Mouse (Mus musculus): ENCODE data around the gene Itga6. TPM values are rescaled to one million over a fixed set of nuclear protein-coding genes. Genes with fewer than 3 reads are reported as not detected.

Itga6 gene
- polyA plus RNA-seq, 1 experiment from 2014 or later, result 95.8 TPM

GRCm38 (mm10) chr2:71802131-71802530 lies 56.7 kb downstream of the Itga6 start:
- Histone ChIP-seq H3K9ac (ENCODE audit: low read depth, low read length) (no peak overlapping the region), H3K27me3 (ENCODE audit: control insufficient read depth, insufficient read depth, low read length) (no peaks in the 10 kb centered on the region), H3K27ac (ENCODE audit: low read depth, low read length) (no peak overlapping the region), H3K4me3 (ENCODE audit: low read length) (no peak overlapping the region), H3K4me2 (replicated peaks; ENCODE audit: low read depth, low read length) (no peak overlapping the region), H3K36me3 (ENCODE audit: control insufficient read depth, insufficient read depth, low read length) (no peaks in the 10 kb centered on the region), H3K4me1 (ENCODE audit: control insufficient read depth, insufficient read depth, low read length) (peaks cover 10% of the 10 kb centered on the region), H3K9me3 (ENCODE audit: control insufficient read depth, low read length) (no peaks in the 10 kb centered on the region)
- no peak for ATAC-seq (ENCODE audit: low FRiP score, low TSS enrichment)
- 61% methylated on average over 4 of the region's 4 CpGs for WGBS

DNA sequence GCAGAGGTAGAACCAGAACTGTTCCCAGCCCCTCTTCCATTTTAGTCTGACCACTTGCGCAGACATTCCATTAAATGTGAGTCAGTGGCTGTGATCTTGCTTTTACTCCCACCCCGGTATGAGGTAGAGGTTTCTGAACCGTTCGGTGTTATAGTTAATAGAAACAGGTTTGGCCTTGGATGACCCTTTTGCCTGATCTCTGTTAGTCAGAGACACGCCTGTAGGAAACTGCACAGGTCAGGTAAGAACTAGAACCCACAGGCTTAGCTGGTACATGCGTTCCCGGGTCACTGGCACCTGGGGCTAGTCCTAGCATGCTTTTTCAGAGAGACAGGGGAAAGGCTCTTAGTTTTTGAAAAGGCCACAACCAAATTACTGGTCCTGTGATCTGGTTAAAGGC lies 59.7 kb downstream of the Itga6 start:
- 81% methylated on average over 7 of the region's 7 CpGs for WGBS
- no peak overlapping the region for H3K27ac ChIP-seq (ENCODE audit: low read depth, low read length)
- ATAC-seq (ENCODE audit: low FRiP score, low TSS enrichment), result no peak
- H3K9me3 ChIP-seq (ENCODE audit: control insufficient read depth, low read length), result no peaks in the 10 kb centered on the region
- H3K36me3 ChIP-seq (ENCODE audit: control insufficient read depth, insufficient read depth, low read length), result no peaks in the 10 kb centered on the region
- no peaks in the 10 kb centered on the region for H3K27me3 ChIP-seq (ENCODE audit: control insufficient read depth, insufficient read depth, low read length)
- no peak overlapping the region for H3K4me2 ChIP-seq (replicated peaks; ENCODE audit: low read depth, low read length)
- no peak overlapping the region for H3K4me3 ChIP-seq (ENCODE audit: low read length)
- H3K4me1 ChIP-seq (ENCODE audit: control insufficient read depth, insufficient read depth, low read length), result peaks cover 6% of the 10 kb centered on the region; the same call in 1 of the 2 replicates
- no peak overlapping the region for H3K9ac ChIP-seq (ENCODE audit: low read depth, low read length)

DNA sequence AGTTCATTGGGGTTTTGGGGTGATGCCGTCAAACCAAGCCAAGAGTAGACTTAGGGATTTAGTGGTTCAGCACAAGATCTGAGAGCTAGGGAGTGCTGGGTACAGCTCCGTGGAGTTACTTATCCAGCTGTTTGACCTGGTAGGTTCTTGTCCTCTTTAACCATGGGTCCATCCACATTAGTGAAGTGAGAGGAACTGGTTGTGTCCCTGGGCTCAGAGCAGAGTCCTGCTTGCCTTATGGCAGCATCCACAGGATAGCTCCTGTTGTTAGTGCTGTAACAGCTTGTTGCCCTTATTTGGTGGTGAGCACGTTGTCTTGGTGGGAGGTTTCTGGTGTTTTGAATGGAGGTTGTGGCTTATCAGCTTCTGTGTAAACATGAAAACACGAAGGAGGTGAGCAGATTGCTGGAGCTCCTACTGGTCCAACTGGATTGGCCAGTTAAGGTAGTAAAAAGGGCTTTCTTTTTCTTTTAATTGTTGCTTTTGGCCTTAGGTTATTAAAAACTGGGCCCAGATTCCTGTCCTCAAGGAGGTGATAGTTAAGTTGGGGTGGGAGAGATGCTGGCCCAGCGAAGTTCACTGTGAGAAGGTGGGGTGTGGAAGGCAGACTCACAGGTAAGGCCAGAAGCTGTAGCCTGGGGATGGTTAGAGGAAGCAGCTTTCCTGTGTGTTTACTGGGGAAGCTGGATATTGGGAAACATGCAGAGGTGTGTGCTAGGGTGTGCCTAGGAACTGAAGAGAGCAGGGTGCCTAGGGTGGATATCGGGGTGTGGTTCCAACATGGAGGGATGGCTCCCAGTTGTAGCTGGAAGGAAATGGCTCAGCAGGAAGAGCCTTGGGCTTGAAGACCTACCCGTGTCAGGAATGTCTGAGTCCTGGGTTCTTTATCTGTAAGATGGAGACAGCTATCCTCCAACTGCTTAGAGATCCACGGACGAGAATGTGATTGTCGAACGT lies 60.5 kb downstream of the Itga6 start:
- Histone ChIP-seq H3K9me3 (ENCODE audit: control insufficient read depth, low read length) (no peaks in the 10 kb centered on the region), H3K36me3 (ENCODE audit: control insufficient read depth, insufficient read depth, low read length) (no peaks in the 10 kb centered on the region), H3K4me1 (ENCODE audit: control insufficient read depth, insufficient read depth, low read length) (peaks cover 3% of the 10 kb centered on the region; the same call in 1 of the 2 replicates), H3K9ac (ENCODE audit: low read depth, low read length) (no peak overlapping the region), H3K27me3 (ENCODE audit: control insufficient read depth, insufficient read depth, low read length) (no peaks in the 10 kb centered on the region), H3K4me3 (ENCODE audit: low read length) (no peak overlapping the region), H3K27ac (ENCODE audit: low read depth, low read length) (no peak overlapping the region), H3K4me2 (replicated peaks; ENCODE audit: low read depth, low read length) (no peak overlapping the region)
- WGBS, result 69% methylated on average over 11 of the region's 11 CpGs
- ATAC-seq (ENCODE audit: low FRiP score, low TSS enrichment), result no peak

DNA sequence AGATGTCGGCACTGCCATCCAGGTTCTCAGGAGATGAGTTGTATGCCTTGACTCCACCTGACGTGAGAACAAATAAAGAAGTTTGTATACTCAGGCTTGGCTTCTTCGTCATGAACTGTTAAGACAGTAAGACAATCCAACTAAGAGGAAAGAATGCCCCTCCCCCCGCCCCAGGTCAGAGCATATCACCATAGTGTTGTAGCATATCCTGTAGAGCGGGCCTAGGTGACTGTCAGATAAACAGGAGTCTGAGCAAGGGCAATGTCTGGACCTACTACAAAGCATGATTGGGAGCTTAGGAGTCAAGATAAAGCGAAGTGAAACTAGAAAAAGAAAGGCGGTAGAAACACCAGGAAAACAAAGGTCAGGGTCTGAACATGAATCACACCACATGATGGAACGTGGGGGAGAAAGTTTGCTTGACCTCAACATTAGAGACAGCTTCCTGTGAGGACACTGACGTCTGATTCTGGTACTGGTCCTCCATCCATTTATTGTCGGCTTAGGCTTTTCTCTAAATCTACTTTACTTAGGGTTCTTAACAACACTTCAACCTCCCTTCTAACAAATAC lies 64.0 kb downstream of the Itga6 start:
- Histone ChIP-seq H3K27me3 (ENCODE audit: control insufficient read depth, insufficient read depth, low read length) (no peaks in the 10 kb centered on the region), H3K27ac (ENCODE audit: low read depth, low read length) (no peak overlapping the region), H3K9ac (ENCODE audit: low read depth, low read length) (no peak overlapping the region), H3K4me2 (replicated peaks; ENCODE audit: low read depth, low read length) (no peak overlapping the region), H3K4me3 (ENCODE audit: low read length) (no peak overlapping the region), H3K4me1 (ENCODE audit: control insufficient read depth, insufficient read depth, low read length) (peaks cover 8% of the 10 kb centered on the region; the same call in 1 of the 2 replicates), H3K9me3 (ENCODE audit: control insufficient read depth, low read length) (no peaks in the 10 kb centered on the region), H3K36me3 (ENCODE audit: control insufficient read depth, insufficient read depth, low read length) (no peaks in the 10 kb centered on the region)
- no peak for ATAC-seq (ENCODE audit: low FRiP score, low TSS enrichment)
- WGBS, result 67% methylated on average over 10 of the region's 10 CpGs

DNA sequence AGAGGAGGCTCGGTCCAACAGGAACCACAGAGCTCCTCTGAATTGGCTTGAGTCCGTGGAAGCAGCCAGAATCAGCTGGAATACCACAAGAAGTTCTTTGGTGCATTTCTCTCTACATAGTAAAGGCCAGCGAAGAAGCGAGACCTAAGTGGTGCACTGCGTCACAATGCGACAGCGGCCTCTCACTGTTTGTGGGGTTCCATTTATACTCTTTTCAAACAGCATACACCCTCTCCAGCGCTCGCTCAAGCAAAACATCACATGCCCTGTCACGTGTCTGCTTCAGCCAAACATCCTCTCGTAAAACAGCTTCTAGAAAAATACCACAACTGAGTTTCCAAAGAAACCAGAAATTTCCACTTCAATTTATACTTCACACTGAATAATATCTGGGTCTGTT lies 64.6 kb downstream of the Itga6 start:
- Histone ChIP-seq H3K9me3 (ENCODE audit: control insufficient read depth, low read length) (no peaks in the 10 kb centered on the region), H3K27me3 (ENCODE audit: control insufficient read depth, insufficient read depth, low read length) (no peaks in the 10 kb centered on the region), H3K9ac (ENCODE audit: low read depth, low read length) (no peak overlapping the region), H3K27ac (ENCODE audit: low read depth, low read length) (no peak overlapping the region), H3K4me2 (replicated peaks; ENCODE audit: low read depth, low read length) (no peak overlapping the region), H3K4me1 (ENCODE audit: control insufficient read depth, insufficient read depth, low read length) (peaks cover 12% of the 10 kb centered on the region; the same call in 1 of the 2 replicates), H3K36me3 (ENCODE audit: control insufficient read depth, insufficient read depth, low read length) (no peaks in the 10 kb centered on the region), H3K4me3 (ENCODE audit: low read length) (no peak overlapping the region)
- whole genome bisulfite sequencing, result 90% methylated on average over 11 of the region's 11 CpGs
- no peak for ATAC-seq (ENCODE audit: low FRiP score, low TSS enrichment)

DNA sequence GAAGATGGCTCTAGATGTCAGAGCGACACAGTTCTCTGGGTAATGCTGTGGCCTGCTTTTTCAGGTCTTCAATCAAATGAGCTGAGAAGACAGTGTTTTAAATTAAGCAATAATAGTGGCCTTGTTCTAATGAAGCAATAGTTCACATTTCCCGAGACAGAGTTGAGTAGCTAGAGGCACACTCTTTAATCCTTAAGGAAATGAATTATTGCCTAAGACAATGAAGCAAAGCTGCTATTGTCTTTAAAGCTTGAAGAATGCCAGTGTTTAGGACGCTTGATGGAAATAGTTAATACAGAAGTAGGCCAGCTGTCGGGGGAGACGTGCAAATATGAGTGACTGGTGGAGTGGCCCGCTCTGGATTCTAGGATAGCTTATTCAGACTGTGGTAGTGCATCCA lies 65.5 kb downstream of the Itga6 start:
- peaks cover 17% of the 10 kb centered on the region; the same call in 1 of the 2 replicates for H3K4me1 ChIP-seq (ENCODE audit: control insufficient read depth, insufficient read depth, low read length)
- no peak overlapping the region for H3K9ac ChIP-seq (ENCODE audit: low read depth, low read length)
- no peaks in the 10 kb centered on the region for H3K9me3 ChIP-seq (ENCODE audit: control insufficient read depth, low read length)
- no peak overlapping the region for H3K4me2 ChIP-seq (replicated peaks; ENCODE audit: low read depth, low read length)
- no peak overlapping the region for H3K27ac ChIP-seq (ENCODE audit: low read depth, low read length)
- no peak overlapping the region for H3K4me3 ChIP-seq (ENCODE audit: low read length)
- H3K27me3 ChIP-seq (ENCODE audit: control insufficient read depth, insufficient read depth, low read length), result no peaks in the 10 kb centered on the region
- H3K36me3 ChIP-seq (ENCODE audit: control insufficient read depth, insufficient read depth, low read length), result no peaks in the 10 kb centered on the region
- 69% methylated on average over 6 of the region's 6 CpGs for WGBS
- no peak for ATAC-seq (ENCODE audit: low FRiP score, low TSS enrichment)

DNA sequence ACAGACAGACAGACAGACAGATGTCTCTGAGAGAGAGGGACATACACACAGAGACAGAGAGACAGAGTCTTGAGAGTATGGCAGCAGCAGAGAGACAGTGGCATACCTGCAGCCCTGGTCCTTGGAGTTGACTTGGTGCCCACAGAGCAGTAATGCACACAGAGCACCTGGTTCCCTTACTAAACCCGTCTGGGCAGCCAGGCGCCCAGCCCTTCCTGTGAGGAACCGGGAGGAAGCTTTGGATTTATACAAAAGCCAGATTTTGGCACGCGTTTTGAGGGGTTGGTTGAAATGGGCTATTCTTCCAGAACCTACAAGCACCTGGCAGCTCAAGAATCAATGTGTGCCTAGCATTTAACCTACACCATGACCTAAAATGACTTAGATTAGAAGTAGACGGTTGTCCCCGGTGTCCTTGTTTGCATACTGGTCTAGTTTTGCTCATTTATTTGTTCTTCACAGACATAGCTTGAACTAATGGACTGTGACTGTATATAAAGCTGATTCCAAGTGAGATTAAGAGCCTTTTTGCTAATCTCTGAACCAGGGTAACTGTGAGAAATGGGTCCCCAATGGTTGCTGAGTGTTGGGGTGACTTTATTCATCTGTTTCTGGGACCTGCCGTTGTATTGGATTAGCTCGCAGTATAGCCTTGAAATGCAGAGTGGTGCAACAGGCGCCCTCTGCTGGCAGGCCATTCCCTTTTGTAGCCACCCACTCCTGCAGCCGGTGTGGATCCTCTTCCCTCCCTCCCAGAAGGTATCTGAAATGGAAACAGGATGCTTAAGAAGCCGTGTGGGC lies 67.0 kb downstream of the Itga6 start:
- Histone ChIP-seq H3K9ac (ENCODE audit: low read depth, low read length) (no peak overlapping the region), H3K4me2 (replicated peaks; ENCODE audit: low read depth, low read length) (no peak overlapping the region), H3K36me3 (ENCODE audit: control insufficient read depth, insufficient read depth, low read length) (no peaks in the 10 kb centered on the region; the same call in 1 of the 2 replicates), H3K27me3 (ENCODE audit: control insufficient read depth, insufficient read depth, low read length) (no peaks in the 10 kb centered on the region), H3K9me3 (ENCODE audit: control insufficient read depth, low read length) (no peaks in the 10 kb centered on the region), H3K4me1 (ENCODE audit: control insufficient read depth, insufficient read depth, low read length) (peaks cover 20% of the 10 kb centered on the region), H3K4me3 (ENCODE audit: low read length) (no peak overlapping the region), H3K27ac (ENCODE audit: low read depth, low read length) (0 out of 2 replicates have a peak overlapping the region, but pooled peaks have one; percentile 17)
- 0 out of 2 replicates have a peak, but pooled peaks have one; percentile 22 for ATAC-seq (ENCODE audit: low FRiP score, low TSS enrichment)
- WGBS, result 45% methylated on average over 12 of the region's 12 CpGs

- H3K27ac ChIP-seq (ENCODE audit: low read depth, low read length), result no peak overlapping the region
- no peak overlapping the region for H3K4me3 ChIP-seq (ENCODE audit: low read length)
- 79% methylated on average over 9 of the region's 9 CpGs for WGBS
- peaks cover 20% of the 10 kb centered on the region for H3K4me1 ChIP-seq (ENCODE audit: control insufficient read depth, insufficient read depth, low read length)
- H3K9me3 ChIP-seq (ENCODE audit: control insufficient read depth, low read length), result no peaks in the 10 kb centered on the region
- H3K9ac ChIP-seq (ENCODE audit: low read depth, low read length), result no peak overlapping the region
- 0 out of 2 replicates have a peak, but pooled peaks have one; percentile 37 for ATAC-seq (ENCODE audit: low FRiP score, low TSS enrichment)
- no peak overlapping the region for H3K4me2 ChIP-seq (replicated peaks; ENCODE audit: low read depth, low read length)
- no peaks in the 10 kb centered on the region for H3K27me3 ChIP-seq (ENCODE audit: control insufficient read depth, insufficient read depth, low read length)
- no peaks in the 10 kb centered on the region; the same call in 1 of the 2 replicates for H3K36me3 ChIP-seq (ENCODE audit: control insufficient read depth, insufficient read depth, low read length)
Observed at GRCm38 (mm10) chr2:71813022-71813358, 67.6 kb downstream of the Itga6 start.

All from kidney, embryonic 14.5 days (tissue).